Mouse (Mus musculus) ES-Bruce4 (cell line): Measurements from ENCODE around the gene Rbbp5.

Experiments
- EP300 ChIP-seq: IDR thresholded peaks from 2 replicates; pipeline ENCODE4 v1.6.1; 2011; ENCODE audit warnings: low read depth, low read length; ENCODE audit not compliant: insufficient read depth
- POLR2A ChIP-seq: IDR thresholded peaks from one replicate; pipeline ENCODE4 v1.8.1; 2011; ENCODE audit warnings: low read length; ENCODE audit not compliant: insufficient read depth

GRCm38 (mm10) chr1:132543789-132544188, 66.6 kb downstream of the Rbbp5 start:
- TF ChIP-seq EP300, result no peak
- TF ChIP-seq POLR2A, result no peak
